Mouse (Mus musculus) brain, embryonic 14.5 days (tissue): ENCODE data around the gene Ercc1.

Source experiments
- CTCF ChIP-seq: fragments of 200-500 bp; IDR thresholded peaks from 2 replicates; pipeline ENCODE4 v1.5.1; 2012; ENCODE audit warnings: inconsistent platforms, mild to moderate bottlenecking, moderate library complexity, borderline replicate concordance; ENCODE audit not compliant: insufficient read depth, insufficient read length; ENCODE audit errors: extremely low read depth
- POLR2A ChIP-seq: fragments of 200-500 bp; IDR thresholded peaks from 2 replicates; pipeline ENCODE4 v1.6.1; 2012; ENCODE audit warnings: mild to moderate bottlenecking, inconsistent platforms, borderline replicate concordance; ENCODE audit not compliant: poor library complexity, insufficient read depth, insufficient read length, severe bottlenecking; ENCODE audit errors: extremely low read depth

DNA sequence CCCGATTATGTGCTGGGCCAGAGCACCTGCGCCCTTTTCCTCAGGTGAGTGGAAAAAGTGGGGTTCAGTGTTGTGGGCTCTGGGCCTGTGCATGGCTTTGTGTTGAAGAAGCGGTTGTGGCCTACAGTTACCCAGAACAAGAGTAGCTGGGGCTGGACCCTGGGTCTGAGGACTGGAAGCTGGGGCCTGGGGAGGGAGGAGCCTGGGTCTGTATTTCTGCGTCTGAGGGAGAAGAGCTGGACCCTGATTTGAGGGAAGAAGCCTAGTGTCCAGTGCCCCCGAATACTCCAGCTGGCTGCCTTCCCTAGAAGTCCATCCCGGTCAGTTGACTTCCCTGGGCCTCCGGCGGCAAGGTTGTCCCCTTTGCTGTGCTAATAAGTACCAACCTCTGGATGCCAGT, 5.6 kb downstream of the Ercc1 start:
- TF ChIP-seq CTCF (no peak), POLR2A (no peak)
